Mouse (Mus musculus): ENCODE data around the gene Trpv4. TPM values are rescaled to one million over a fixed set of nuclear protein-coding genes. Genes with fewer than 3 reads are reported as not detected.

The Trpv4 gene
- polyA plus RNA-seq, 1 experiment from 2014 or later = 0.38 TPM

GRCm38 (mm10) chr5:114618851-114619250, 39.4 kb downstream of the Trpv4 start:
- Histone ChIP-seq H3K27ac (ENCODE audit: low read depth) (no peak overlapping the region), H3K9ac (replicated peaks) (no peak overlapping the region), H3K27me3 (ENCODE audit: insufficient read depth, low read length) (no peaks in the 10 kb centered on the region), H3K36me3 (replicated peaks; ENCODE audit: insufficient read depth, low read length) (no peaks in the 10 kb centered on the region), H3K4me3 (ENCODE audit: low read depth, low read length) (no peak overlapping the region), H3K9me3 (ENCODE audit: low read length) (no peaks in the 10 kb centered on the region), H3K4me1 (ENCODE audit: insufficient read depth) (no peaks in the 10 kb centered on the region), H3K4me2 (ENCODE audit: low read depth, low read length) (no peak overlapping the region)
- DNase-seq (peak; percentile 87), ATAC-seq (no peak)
- WGBS (ENCODE audit: insufficient replicate concordance) = 19% methylated on average over 8 of the region's 8 CpGs
- TF ChIP-seq CTCF (IDR thresholded peaks at IDR 0.05; ENCODE audit: low read depth) (peak; percentile 93), EP300 (IDR thresholded peaks at IDR 0.05; ENCODE audit: low read depth) (no peak)

- TF ChIP-seq CTCF (IDR thresholded peaks at IDR 0.05; ENCODE audit: low read depth) = no peak
- no peak for TF ChIP-seq EP300 (IDR thresholded peaks at IDR 0.05; ENCODE audit: low read depth)
- WGBS (ENCODE audit: insufficient replicate concordance) = 72% methylated on average over 12 of the region's 12 CpGs
- Histone ChIP-seq H3K9ac (replicated peaks) (no peak overlapping the region), H3K4me1 (ENCODE audit: insufficient read depth) (no peaks in the 10 kb centered on the region), H3K9me3 (ENCODE audit: low read length) (no peaks in the 10 kb centered on the region), H3K4me3 (ENCODE audit: low read depth, low read length) (no peak overlapping the region), H3K36me3 (replicated peaks; ENCODE audit: insufficient read depth, low read length) (no peaks in the 10 kb centered on the region), H3K27ac (ENCODE audit: low read depth) (no peak overlapping the region), H3K4me2 (ENCODE audit: low read depth, low read length) (no peak overlapping the region), H3K27me3 (ENCODE audit: insufficient read depth, low read length) (no peaks in the 10 kb centered on the region)
- ATAC-seq (no peak), DNase-seq (no peak)
Measured at GRCm38 (mm10) chr5:114617809-114618208, 40.4 kb downstream of the Trpv4 start.

DNA sequence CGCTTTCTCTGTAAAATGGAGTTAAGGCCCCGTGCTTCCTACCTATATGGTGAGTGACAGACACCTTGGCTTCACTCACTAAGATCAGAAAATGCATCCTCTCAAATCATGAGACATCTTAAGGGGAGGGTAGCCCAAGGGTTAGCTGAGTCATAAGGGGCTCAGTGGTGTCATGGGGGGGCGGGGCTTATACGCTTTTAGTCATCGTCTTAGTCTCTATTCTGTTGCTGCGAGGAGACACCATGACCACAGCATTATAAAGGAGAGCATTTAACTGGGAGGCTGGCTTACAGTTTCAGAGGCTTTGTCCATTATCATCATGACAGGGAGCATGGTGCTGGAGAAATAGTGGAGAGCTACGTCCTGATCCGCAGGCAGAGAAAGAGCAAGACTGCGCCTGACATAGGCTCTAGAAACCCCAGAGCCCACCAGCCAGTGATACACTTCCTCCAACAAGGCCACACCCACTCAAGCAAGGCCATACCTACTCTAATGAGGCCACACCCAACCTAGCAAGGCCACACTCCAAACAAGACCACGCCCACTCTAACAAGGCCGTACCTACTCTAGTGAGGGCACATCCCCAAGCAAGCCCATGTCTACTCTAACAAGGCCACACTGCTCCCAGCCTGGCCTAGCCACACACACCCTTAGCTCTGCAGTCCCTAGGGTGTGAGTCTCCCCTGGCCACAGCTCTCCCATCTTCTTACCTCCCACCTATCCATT, 41.7 kb downstream of the Trpv4 start:
- Histone ChIP-seq H3K27me3 (ENCODE audit: insufficient read depth, low read length) (no peaks in the 10 kb centered on the region), H3K36me3 (replicated peaks; ENCODE audit: insufficient read depth, low read length) (0 out of 2 replicates have a peak, but pooled peaks cover 3% of the 10 kb centered on the region), H3K4me1 (ENCODE audit: insufficient read depth) (no peaks in the 10 kb centered on the region), H3K27ac (ENCODE audit: low read depth) (no peak overlapping the region), H3K9ac (replicated peaks) (no peak overlapping the region), H3K9me3 (ENCODE audit: low read length) (no peaks in the 10 kb centered on the region), H3K4me2 (ENCODE audit: low read depth, low read length) (no peak overlapping the region), H3K4me3 (ENCODE audit: low read depth, low read length) (no peak overlapping the region)
- ATAC-seq = no peak
- WGBS (ENCODE audit: insufficient replicate concordance) = 71% methylated on average over 11 of the region's 11 CpGs
- DNase-seq = peak; percentile 14
- TF ChIP-seq CTCF (IDR thresholded peaks at IDR 0.05; ENCODE audit: low read depth) (no peak), EP300 (IDR thresholded peaks at IDR 0.05; ENCODE audit: low read depth) (no peak)

DNA sequence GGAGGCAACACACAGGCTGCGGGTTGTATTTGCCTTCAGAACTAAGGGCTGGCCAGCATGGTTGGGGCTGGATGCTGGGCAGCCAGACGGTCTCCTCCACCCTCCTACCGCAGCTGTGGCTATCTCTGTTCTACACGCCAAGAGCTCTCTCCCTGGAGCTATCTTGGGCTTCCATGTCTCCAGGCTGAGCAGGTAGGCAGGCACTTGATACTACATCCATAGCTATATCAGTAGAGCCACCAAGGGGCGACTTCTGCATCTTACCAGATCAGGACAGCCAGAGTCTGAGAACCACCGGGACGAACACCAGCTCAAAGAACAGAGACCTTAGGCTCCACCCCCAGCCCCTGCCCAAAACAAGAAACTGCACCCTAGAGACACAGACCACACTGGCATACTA, 43.4 kb downstream of the Trpv4 start:
- Histone ChIP-seq H3K27ac (ENCODE audit: low read depth) (no peak overlapping the region), H3K9ac (replicated peaks) (no peak overlapping the region), H3K4me1 (ENCODE audit: insufficient read depth) (no peaks in the 10 kb centered on the region), H3K36me3 (replicated peaks; ENCODE audit: insufficient read depth, low read length) (0 out of 2 replicates have a peak, but pooled peaks cover 3% of the 10 kb centered on the region), H3K4me3 (ENCODE audit: low read depth, low read length) (no peak overlapping the region), H3K9me3 (ENCODE audit: low read length) (no peaks in the 10 kb centered on the region), H3K4me2 (ENCODE audit: low read depth, low read length) (no peak overlapping the region), H3K27me3 (ENCODE audit: insufficient read depth, low read length) (no peaks in the 10 kb centered on the region)
- 40% methylated on average over 7 of the region's 7 CpGs for WGBS (ENCODE audit: insufficient replicate concordance)
- ATAC-seq = peak; percentile 72
- no peak for DNase-seq
- TF ChIP-seq CTCF (IDR thresholded peaks at IDR 0.05; ENCODE audit: low read depth) = no peak
- peak; percentile 77 for TF ChIP-seq EP300 (IDR thresholded peaks at IDR 0.05; ENCODE audit: low read depth)

DNA sequence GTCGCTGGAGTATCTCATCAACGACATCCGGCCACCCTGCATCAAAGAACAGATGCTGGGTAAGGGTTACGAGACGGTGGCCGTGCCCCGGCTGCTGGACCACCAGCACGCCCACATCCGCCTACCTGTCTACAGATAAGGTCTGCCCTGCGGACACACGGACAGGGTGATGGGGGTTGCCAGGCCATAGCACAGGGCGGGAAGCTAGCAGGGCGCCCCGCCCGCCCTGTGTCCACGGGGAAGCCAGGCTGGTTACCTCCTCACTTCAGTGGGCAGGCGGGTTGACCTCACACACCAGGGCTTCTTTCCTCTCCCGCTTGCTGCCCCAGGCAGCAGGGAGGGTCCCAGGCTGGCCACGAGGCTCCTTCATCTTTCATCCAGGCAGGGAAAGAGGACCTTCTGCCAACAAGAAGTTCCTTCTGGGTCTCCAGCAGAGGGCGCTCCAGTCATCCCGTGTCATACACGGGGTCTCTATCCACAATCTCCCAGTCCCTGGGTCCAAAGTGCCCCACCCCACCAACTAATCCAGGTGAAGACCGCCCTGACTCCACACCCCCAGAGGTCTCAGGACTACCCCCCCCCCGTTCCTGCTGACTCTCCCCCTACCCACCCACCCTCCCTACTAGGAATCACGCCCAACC, 46.1 kb downstream of the Trpv4 start:
- Histone ChIP-seq H3K4me3 (ENCODE audit: low read depth, low read length) (no peak overlapping the region), H3K27ac (ENCODE audit: low read depth) (no peak overlapping the region), H3K4me1 (ENCODE audit: insufficient read depth) (peaks cover 4% of the 10 kb centered on the region), H3K4me2 (ENCODE audit: low read depth, low read length) (no peak overlapping the region), H3K9ac (replicated peaks) (no peak overlapping the region), H3K27me3 (ENCODE audit: insufficient read depth, low read length) (no peaks in the 10 kb centered on the region), H3K9me3 (ENCODE audit: low read length) (no peaks in the 10 kb centered on the region), H3K36me3 (replicated peaks; ENCODE audit: insufficient read depth, low read length) (0 out of 2 replicates have a peak, but pooled peaks cover 3% of the 10 kb centered on the region)
- ATAC-seq (no peak), DNase-seq (peak; percentile 66)
- peak; percentile 61 for TF ChIP-seq CTCF (IDR thresholded peaks at IDR 0.05; ENCODE audit: low read depth)
- no peak for TF ChIP-seq EP300 (IDR thresholded peaks at IDR 0.05; ENCODE audit: low read depth)
- 69% methylated on average over 25 of the region's 25 CpGs for WGBS (ENCODE audit: insufficient replicate concordance)

DNA sequence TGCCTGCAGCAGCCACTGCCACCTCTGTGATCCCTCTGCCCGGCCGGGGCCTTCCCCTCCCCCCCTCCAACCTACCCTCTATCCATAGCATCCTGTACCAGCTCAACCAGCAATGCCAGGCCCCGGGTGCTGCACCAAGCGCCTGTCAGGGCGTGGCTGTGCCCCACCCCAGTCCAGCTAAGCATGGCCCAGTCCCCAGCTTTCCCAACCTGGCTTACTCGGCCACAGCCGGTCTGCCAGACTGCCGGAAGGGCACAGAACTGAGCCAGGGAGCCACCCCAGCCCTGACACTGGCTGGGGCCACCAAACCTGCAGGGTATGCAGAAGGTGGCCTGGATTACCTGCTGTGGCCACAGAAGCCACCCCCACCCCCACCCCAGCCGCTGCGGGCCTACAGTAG, 47.0 kb downstream of the Trpv4 start:
- no peak overlapping the region for H3K4me3 ChIP-seq (ENCODE audit: low read depth, low read length)
- peaks cover 4% of the 10 kb centered on the region for H3K4me1 ChIP-seq (ENCODE audit: insufficient read depth)
- ATAC-seq = no peak
- H3K9ac ChIP-seq (replicated peaks) = no peak overlapping the region
- 0 out of 2 replicates have a peak, but pooled peaks cover 3% of the 10 kb centered on the region for H3K36me3 ChIP-seq (replicated peaks; ENCODE audit: insufficient read depth, low read length)
- H3K27ac ChIP-seq (ENCODE audit: low read depth) = no peak overlapping the region
- no peak overlapping the region for H3K4me2 ChIP-seq (ENCODE audit: low read depth, low read length)
- DNase-seq = no peak
- TF ChIP-seq CTCF (IDR thresholded peaks at IDR 0.05; ENCODE audit: low read depth) (no peak), EP300 (IDR thresholded peaks at IDR 0.05; ENCODE audit: low read depth) (no peak)
- H3K27me3 ChIP-seq (ENCODE audit: insufficient read depth, low read length) = no peaks in the 10 kb centered on the region
- no peaks in the 10 kb centered on the region for H3K9me3 ChIP-seq (ENCODE audit: low read length)
- 86% methylated on average over 10 of the region's 10 CpGs for WGBS (ENCODE audit: insufficient replicate concordance)
